Mouse (Mus musculus) embryonic facial prominence, embryonic 10.5 days (tissue): ENCODE data around the gene Ltf. TPM values are rescaled to one million over a fixed set of nuclear protein-coding genes. Genes with fewer than 3 reads are reported as not detected.

Experiments used
- DNase-seq: peaks from one replicate; pipeline ENCODE4 v3.0.0-alpha.2; 2017; ENCODE audit warnings: low spot score
- H3K27ac ChIP-seq: fragments of 300-500 bp; sonication (generic); replicated peaks from 2 replicates; pipeline ENCODE4 v1.5.1; 2016; ENCODE audit warnings: mild to moderate bottlenecking
- H3K27me3 ChIP-seq: fragments of 300-500 bp; sonication (generic); replicated peaks from 2 replicates; pipeline ENCODE4 v1.6.1; 2016; ENCODE audit warnings: low read depth, mild to moderate bottlenecking; ENCODE audit not compliant: poor library complexity, severe bottlenecking
- H3K36me3 ChIP-seq: fragments of 300-500 bp; sonication (generic); replicated peaks from 2 replicates; pipeline ENCODE4 v1.6.1; 2016; ENCODE audit warnings: mild to moderate bottlenecking, moderate library complexity
- H3K4me1 ChIP-seq: fragments of 300-500 bp; sonication (generic); 2 replicates; pipeline ENCODE4 v1.6.1; 2016
- H3K4me3 ChIP-seq: fragments of 300-500 bp; sonication (generic); 2 replicates; pipeline ENCODE4 v1.5.1; 2016; ENCODE audit warnings: mild to moderate bottlenecking, moderate library complexity
- H3K9me3 ChIP-seq: fragments of 300-500 bp; sonication (generic); 2 replicates; pipeline ENCODE4 v1.6.1; 2016; ENCODE audit warnings: mild to moderate bottlenecking
- WGBS: fragments of 180-500 bp; shearing (Covaris S2); methylation state at CpG from one replicate; pipeline ENCODE4 v1.1.7; 2016; 5-methylcytosine and 5-hydroxymethylcytosine counted together
- polyA plus RNA-seq: library from polyadenylated mRNA; unstranded; fragments of >200 nt; fragmentation: Nextera tagmentation; extraction: Ambion mirVana; gene quantifications from 2 replicates; pipeline ENCODE4 v1.2.1, GENCODE M21; 2016

Ltf gene
- polyA plus RNA-seq, 1 experiment from 2014 or later, result not detected

DNA sequence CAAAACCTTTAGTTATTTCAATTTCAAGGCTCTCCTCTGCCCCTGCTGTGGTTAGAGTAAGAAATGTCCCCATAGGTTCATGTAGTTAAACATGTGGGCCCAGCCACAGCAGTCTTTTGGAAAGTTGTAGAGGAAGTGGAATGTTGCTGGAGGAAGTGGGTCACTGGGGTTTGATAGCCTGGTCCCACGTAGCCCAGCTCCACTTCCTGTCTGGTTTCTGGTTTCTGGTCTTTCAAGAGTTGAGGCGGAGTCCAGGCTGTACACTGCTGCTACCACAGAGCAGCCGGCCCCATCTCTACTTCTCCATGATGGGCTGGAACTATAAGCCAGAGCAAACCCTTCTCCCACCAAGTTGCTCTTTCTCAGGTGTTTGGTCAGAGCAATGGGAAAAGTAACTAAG lies 27.2 kb downstream of the Ltf start:
- no peaks in the 10 kb centered on the region for H3K9me3 ChIP-seq
- no peak overlapping the region for H3K27ac ChIP-seq
- H3K27me3 ChIP-seq, result no peaks in the 10 kb centered on the region
- no peak overlapping the region for H3K4me3 ChIP-seq
- no peaks in the 10 kb centered on the region for H3K36me3 ChIP-seq
- DNase-seq, result no peak
- WGBS, result 70% methylated on average over 3 of the region's 3 CpGs
- no peaks in the 10 kb centered on the region for H3K4me1 ChIP-seq

DNA sequence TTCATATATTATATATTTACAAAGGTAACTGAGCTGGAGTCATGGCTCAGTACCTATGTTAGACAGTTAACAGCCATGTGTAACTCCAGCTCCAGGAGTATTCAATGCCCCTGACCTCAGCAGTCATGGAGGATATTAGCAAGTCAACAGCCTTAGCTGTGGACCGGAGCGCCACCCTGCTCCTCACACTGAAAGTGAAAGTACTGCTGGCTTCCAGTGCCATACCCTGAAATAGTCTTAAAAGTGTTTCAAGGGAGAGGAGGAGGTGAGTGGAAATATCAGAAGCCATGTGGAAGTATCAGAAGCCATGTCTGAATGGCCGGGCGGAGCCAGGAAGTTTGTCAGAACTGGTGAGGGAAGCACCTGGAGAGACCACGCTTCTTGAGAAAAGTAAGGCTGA lies 28.2 kb downstream of the Ltf start:
- WGBS, result 93% methylated on average over 5 of the region's 5 CpGs
- no peaks in the 10 kb centered on the region for H3K36me3 ChIP-seq
- no peak for DNase-seq
- H3K27me3 ChIP-seq, result no peaks in the 10 kb centered on the region
- H3K27ac ChIP-seq, result no peak overlapping the region
- no peaks in the 10 kb centered on the region for H3K4me1 ChIP-seq
- H3K4me3 ChIP-seq, result no peak overlapping the region
- no peaks in the 10 kb centered on the region for H3K9me3 ChIP-seq

DNA sequence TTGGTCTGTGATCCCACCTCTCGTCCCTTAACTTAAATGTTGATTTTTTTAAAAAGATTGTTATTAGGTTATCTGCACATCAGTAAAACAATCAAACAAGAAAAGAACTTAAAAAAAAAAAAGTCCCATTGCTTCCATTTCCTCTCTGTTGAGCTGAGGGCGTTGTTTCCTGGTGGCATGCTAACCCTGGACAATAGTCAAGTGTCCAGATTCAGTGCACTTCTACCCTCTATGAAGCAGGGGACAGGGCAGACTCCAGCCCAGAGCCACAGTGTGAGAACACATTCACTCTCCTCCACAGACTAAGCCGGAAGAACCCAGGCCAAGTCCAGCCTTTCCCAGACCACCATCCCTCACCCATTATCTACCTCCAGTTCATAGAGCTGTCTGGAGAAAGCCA lies 29.4 kb downstream of the Ltf start:
- no peaks in the 10 kb centered on the region for H3K9me3 ChIP-seq
- H3K27me3 ChIP-seq, result no peaks in the 10 kb centered on the region
- DNase-seq, result no peak
- H3K4me1 ChIP-seq, result no peaks in the 10 kb centered on the region
- H3K4me3 ChIP-seq, result no peak overlapping the region
- no peak overlapping the region for H3K27ac ChIP-seq
- H3K36me3 ChIP-seq, result no peaks in the 10 kb centered on the region
- 83% methylated on average over 3 of the region's 3 CpGs for WGBS

DNA sequence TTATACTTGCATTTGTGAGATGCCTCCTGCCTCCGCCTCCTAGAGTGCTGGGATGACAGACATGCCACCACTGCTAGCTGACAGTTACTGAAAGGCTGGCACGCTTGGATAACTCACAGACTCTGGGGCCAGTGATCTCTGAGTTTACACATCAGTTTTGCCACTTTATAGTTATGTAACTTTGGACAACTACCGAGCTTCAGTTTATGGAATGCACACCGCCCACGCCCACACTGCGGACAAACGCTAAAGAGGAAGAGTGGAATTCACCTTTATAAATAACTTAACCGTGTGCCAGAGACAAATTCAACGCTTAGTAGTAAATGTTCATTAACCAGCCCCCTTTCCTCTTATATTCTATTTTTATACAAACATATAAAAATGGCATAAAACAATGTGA lies 35.9 kb downstream of the Ltf start:
- WGBS, result 91% methylated on average over 9 of the region's 9 CpGs
- no peak for DNase-seq
- H3K4me3 ChIP-seq, result no peak overlapping the region
- H3K27me3 ChIP-seq, result no peaks in the 10 kb centered on the region
- peaks cover 35% of the 10 kb centered on the region for H3K4me1 ChIP-seq
- no peaks in the 10 kb centered on the region for H3K36me3 ChIP-seq
- no peak overlapping the region for H3K27ac ChIP-seq
- no peaks in the 10 kb centered on the region for H3K9me3 ChIP-seq

DNA sequence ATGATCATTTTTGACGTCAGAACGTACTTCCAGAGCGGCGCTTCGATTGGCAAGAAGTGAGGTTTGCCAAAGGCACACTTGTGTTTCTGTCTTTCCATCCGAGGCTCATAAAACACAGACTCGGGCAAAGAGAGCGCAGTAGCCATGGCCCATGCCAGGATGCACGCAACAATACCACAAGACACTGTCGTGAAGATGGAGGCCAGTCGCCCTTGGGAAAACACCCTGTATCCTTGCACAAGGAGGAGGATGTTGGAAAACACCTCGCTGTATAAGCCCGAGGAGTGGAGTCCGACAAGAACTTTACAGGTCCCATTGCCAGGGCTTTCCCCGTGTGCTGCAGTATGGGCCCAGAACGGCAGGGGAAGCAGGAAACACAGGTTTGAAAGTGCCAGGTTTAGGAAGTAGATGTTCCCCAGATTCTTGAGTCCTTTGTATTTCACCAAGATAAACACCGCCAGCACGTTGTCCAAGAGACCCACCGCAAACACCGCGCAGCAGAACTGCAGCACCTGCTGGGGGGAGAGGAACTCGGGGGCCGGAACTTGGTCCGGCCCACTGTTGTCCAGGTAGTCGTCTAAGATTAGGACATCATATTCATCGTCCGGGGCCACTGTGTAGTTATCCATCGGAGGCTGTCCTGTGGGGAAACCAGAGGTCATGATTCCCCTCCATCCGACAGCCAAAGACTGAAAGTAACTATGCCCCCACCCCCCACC lies 36.9 kb downstream of the Ltf start:
- no peaks in the 10 kb centered on the region for H3K36me3 ChIP-seq
- H3K4me1 ChIP-seq, result peaks cover 35% of the 10 kb centered on the region
- WGBS, result 75% methylated on average over 29 of the region's 29 CpGs
- H3K27me3 ChIP-seq, result no peaks in the 10 kb centered on the region
- no peaks in the 10 kb centered on the region for H3K9me3 ChIP-seq
- H3K27ac ChIP-seq, result peak overlapping the region; percentile 63
- no peak for DNase-seq
- peak overlapping the region; percentile 47 for H3K4me3 ChIP-seq

DNA sequence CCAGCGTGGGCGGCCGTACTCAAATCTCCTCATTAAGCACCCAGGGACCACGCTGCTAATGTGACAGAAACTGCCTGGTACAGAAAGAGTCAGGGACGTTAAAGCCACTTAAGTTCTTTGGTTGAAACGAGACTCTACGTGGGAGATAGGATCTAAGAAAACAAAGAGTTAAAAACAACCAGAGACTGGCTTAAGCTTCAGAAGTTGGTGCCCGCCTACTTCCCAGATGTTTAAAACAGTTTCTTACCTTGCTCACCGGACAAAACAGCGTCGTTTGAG lies 37.4 kb downstream of the Ltf start:
- Histone ChIP-seq H3K36me3 (no peaks in the 10 kb centered on the region), H3K4me1 (peaks cover 35% of the 10 kb centered on the region), H3K27me3 (no peaks in the 10 kb centered on the region), H3K4me3 (peak overlapping the region; percentile 47), H3K27ac (peak overlapping the region; percentile 63), H3K9me3 (no peaks in the 10 kb centered on the region)
- 28% methylated on average over 11 of the region's 11 CpGs for WGBS
- no peak for DNase-seq

DNA sequence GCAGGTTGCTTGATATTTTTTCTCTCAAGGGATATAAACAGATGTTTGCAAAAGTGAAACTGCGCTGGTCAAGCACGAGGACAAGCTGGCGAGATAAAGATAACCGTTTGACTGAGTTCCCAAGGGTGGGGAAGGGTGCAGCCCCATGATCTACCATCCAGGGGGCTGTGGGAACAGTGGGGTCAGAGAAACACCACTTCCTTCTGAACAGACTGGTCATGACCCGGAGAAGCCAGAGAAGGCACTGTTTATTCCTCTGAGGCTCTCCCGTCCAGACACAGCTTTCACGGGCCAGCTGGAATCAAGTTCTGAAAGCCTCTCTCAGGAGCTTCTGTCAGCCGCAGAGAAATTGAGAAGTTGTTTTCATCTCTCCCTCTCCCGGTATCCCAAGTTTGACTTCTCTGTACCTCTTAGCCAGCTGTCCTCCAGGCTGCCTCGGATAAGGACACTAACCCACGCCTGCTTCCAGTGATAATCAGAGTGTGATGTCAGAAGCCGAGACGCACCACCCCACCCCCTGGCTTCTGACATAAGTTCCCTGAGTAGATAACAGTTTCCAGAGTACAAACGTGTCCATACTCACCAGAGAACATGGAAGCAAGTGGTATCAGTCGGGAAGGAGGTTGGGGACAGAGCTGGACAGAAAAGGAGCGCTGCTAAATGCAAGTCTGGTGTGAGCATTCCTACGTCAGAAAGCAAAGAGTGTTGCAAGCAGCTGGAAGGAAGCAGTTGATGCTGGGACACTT lies 37.9 kb downstream of the Ltf start, which contains the start of gene Ccrl2:
TSS of gene Ccrl2 (minus strand) at position 722 of the 746 bp plus-strand sequence.
- H3K36me3 ChIP-seq, result no peaks in the 10 kb centered on the region
- no peaks in the 10 kb centered on the region for H3K27me3 ChIP-seq
- DNase-seq, result peak; percentile 42
- WGBS, result 34% methylated on average over 17 of the region's 17 CpGs
- H3K9me3 ChIP-seq, result no peaks in the 10 kb centered on the region
- peak within 1 kb of the TSS; percentile 63 for H3K27ac ChIP-seq
- H3K4me1 ChIP-seq, result peaks cover 35% of the 10 kb centered on the region
- H3K4me3 ChIP-seq, result peak within 1 kb of the TSS; percentile 47

DNA sequence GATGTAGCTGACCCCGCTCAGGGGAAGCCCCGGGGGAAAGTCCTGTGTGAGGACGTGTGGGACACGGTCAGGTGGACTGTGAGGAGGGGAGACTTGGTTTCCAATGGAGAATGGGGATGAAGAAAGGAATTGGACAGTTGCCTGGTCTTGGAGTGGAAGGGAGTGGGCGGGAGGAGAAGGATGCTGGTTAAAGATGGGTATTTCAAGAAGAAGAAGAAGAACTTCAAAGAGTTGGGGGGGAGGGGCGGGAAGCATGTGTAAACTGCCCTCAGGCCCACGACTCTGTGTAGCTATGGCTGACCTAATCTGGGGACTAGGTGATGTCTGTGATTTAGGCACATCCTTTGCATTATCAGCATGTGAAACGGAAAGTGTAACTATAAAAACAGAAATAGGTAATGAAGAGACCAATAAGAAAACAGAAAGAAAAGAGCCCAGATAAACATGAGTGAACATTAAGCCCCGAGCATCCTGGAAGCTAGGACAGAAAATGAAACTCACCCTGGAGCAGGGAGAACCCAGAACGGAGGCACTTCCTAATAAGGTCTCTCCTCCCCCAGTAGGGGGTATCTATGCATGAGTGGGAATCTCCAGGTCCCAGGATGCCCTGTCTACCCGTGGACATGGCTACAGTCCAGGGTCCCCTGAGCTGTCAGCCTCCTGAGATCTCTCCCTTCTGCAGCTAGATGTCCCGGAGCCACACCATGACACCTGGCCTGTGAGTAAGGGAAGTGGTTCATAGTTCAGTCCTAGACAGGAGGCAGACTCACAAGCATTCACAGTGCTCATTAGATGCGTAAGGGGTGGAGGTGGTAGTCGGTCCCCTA lies 38.7 kb downstream of the Ltf start:
- 67% methylated on average over 14 of the region's 14 CpGs for WGBS
- H3K4me1 ChIP-seq, result peaks cover 38% of the 10 kb centered on the region
- no peaks in the 10 kb centered on the region for H3K36me3 ChIP-seq
- H3K27ac ChIP-seq, result peak overlapping the region; percentile 63; the same call in 1 of the 2 replicates
- no peaks in the 10 kb centered on the region for H3K9me3 ChIP-seq
- H3K4me3 ChIP-seq, result no peak overlapping the region
- H3K27me3 ChIP-seq, result no peaks in the 10 kb centered on the region
- DNase-seq, result no peak

DNA sequence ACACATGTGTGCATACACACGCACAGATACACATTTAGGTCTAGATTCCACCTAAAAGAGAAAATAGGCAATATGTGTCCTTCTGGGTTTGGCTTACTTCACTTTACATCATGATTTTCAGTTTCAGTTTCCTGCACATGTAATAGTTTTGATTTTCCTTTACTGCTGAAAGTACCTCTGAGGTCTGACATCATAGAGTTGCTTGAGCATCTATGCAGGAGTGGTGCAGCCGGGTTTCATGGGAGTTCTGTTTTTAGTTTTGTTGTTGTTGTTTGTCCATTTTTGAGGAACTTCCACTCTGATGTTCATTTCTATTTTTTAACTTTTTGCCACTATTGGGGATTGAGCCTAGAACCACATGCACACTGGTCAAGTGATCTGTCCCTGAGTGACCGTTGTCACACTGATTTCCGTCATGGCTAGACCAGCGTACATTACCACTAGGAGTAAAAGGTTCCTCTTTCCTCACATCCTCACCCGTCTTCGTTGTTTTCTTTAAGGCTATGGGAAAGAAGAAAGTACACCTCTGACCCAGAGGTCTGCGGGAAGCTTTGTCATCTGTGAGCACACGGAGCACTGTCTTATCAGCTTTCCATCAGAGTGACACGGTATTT lies 40.0 kb downstream of the Ltf start:
- H3K27ac ChIP-seq, result no peak overlapping the region
- no peaks in the 10 kb centered on the region for H3K9me3 ChIP-seq
- H3K36me3 ChIP-seq, result no peaks in the 10 kb centered on the region
- DNase-seq, result no peak
- H3K4me1 ChIP-seq, result peaks cover 43% of the 10 kb centered on the region
- WGBS, result 70% methylated on average over 10 of the region's 10 CpGs
- H3K27me3 ChIP-seq, result no peaks in the 10 kb centered on the region
- H3K4me3 ChIP-seq, result no peak overlapping the region

DNA sequence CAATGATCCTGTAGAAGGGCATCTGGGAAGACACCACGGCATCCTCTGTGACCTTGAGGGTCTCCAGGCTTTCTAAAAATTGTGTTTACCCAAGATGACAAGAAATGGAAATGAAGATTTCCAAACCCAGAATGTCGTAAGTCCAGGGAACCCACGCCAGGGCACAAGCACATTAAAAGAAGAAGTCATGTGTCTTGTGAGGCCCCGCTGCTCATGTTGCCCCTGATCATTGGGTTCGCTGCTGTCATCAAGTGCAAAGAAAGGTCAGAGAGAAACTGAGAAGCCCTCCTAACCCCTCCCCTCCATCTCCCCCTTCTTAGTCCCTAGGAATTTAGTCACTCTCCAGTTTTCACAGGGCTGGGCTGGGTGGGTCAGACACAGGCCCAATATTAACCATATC lies 43.8 kb downstream of the Ltf start:
- H3K36me3 ChIP-seq, result no peaks in the 10 kb centered on the region
- no peak for DNase-seq
- peaks cover 18% of the 10 kb centered on the region for H3K4me1 ChIP-seq
- no peak overlapping the region for H3K27ac ChIP-seq
- 73% methylated on average over 5 of the region's 5 CpGs for WGBS
- H3K27me3 ChIP-seq, result no peaks in the 10 kb centered on the region
- H3K9me3 ChIP-seq, result no peaks in the 10 kb centered on the region
- H3K4me3 ChIP-seq, result no peak overlapping the region

DNA sequence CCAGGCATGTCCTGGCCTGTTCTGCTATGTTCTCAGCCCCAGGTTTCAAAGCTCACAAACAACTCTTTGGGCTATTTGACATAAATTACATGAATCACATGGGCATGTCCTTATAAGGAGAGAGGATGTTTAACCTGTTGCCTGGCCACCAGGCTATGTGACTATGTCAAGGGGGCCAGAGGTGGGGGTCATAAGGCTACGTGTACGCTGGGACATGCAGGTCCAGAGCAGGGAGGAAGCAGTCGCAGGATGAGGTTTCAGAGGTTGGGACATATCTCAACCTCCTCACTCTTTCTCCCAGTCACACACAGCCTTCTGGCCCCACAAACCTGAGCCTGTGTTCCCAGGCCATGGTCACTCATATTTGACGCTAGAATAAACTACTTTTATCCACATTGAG lies 48.0 kb downstream of the Ltf start:
- Histone ChIP-seq H3K9me3 (no peaks in the 10 kb centered on the region), H3K27ac (no peak overlapping the region), H3K4me3 (no peak overlapping the region), H3K36me3 (no peaks in the 10 kb centered on the region), H3K4me1 (peaks cover 33% of the 10 kb centered on the region), H3K27me3 (no peaks in the 10 kb centered on the region)
- 86% methylated on average over 4 of the region's 4 CpGs for WGBS
- DNase-seq, result no peak

DNA sequence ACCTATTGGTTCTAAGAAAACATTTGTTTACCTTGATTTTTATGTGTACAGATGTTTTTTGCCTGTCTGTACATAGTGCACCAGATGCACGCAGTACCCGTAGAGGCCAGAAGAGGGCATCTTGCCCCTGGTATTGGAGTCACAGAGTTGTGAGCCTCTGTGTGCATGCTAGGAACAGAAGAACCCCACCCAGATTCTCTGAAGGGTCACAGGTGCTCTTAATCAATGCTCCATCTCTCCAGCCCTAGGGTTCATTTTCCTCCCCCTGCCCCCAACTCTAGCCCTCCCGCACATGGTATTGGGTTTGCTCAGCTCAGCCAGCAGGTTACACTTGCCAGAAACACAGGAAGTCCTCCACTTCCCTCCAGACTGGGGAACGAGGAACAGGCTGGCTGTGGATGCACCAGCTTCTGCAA lies 51.5 kb downstream of the Ltf start:
- peaks cover 7% of the 10 kb centered on the region; the same call in 1 of the 2 replicates for H3K9me3 ChIP-seq
- H3K36me3 ChIP-seq, result no peaks in the 10 kb centered on the region
- H3K27me3 ChIP-seq, result no peaks in the 10 kb centered on the region
- no peak overlapping the region for H3K4me3 ChIP-seq
- H3K27ac ChIP-seq, result no peak overlapping the region; the same call in 1 of the 2 replicates
- WGBS, result 30% methylated on average over 4 of the region's 4 CpGs
- peak; percentile 80 for DNase-seq
- H3K4me1 ChIP-seq, result peaks cover 19% of the 10 kb centered on the region
